Mouse (Mus musculus): ENCODE measurements at regions not wholly inside any gene's neighbourhood (a gene's known extent, or its start where the extent isn't known, plus 50 kb on each side); places are given as distances from the start of the nearest gene placed in this dataset.

GRCm38 (mm10) chr8:6550965-6551364 lies 1445.8 kb upstream of the Slc10a2 start:
- TF ChIP-seq FOSL1 (IDR thresholded peaks at IDR 0.05; ENCODE audit: insufficient read depth, low read length, poor library complexity, severe bottlenecking) (no peak), CTCF (IDR thresholded peaks at IDR 0.05; ENCODE audit: control insufficient read depth, insufficient read depth, insufficient read length) (no peak), USF1 (IDR thresholded peaks at IDR 0.05; ENCODE audit: low read depth) (no peak), MYOD1 (IDR thresholded peaks at IDR 0.05; ENCODE audit: control insufficient read depth, insufficient read length, low read depth) (no peak)

Measured in C2C12 (cell line).